8 mouse cellular contexts compared by ENCODE assay signal in the genomic region with DNA sequence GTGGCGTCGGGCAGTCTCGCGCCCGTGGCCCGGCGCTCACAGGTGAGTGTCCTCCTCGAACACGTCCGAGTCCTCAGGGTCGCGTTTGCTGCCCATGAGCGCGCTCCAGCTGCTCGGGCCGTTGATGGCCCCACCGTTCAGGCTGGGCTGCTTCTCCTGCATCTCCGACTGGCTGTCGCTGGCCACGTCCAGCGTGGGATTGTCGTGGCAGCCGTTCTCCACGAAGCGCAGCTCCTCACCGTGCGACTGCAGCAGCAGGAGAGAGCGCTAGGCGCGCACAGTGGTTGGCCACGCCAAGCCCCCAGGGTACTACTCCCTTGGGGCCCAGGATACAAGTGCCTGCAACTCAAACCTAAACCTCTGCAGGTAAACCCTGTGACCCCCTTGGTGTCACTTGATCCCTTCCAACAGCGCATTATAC. TPM values are rescaled to one million over a fixed set of nuclear protein-coding genes. Genes with fewer than 3 reads are reported as not detected.
DNase-seq lines count a peak whose midpoint lies in the region; ATAC-seq and TF ChIP-seq lines count a peak whose summit lies in the region.

No protein-coding gene starts in this region.

- peaks cover 13% of the 10 kb centered on the region; the same call in 1 of the 2 replicates for H3K36me3 ChIP-seq in lung, postnatal 0 days (ENCODE audit: insufficient read depth, low read length)
- peaks cover 32% of the 10 kb centered on the region for H3K36me3 ChIP-seq in forebrain, embryonic 12.5 days (replicated peaks)
- no peaks in the 10 kb centered on the region for H3K36me3 ChIP-seq in myocyte (ENCODE audit: control insufficient read depth, insufficient read depth)

- H3K9ac ChIP-seq in lung, postnatal 0 days (replicated peaks; ENCODE audit: low read depth): peak overlapping the region; percentile 58
- peak overlapping the region; percentile 82 for H3K9ac ChIP-seq in forebrain, embryonic 12.5 days

- no peak for TF ChIP-seq POLR2A in myocyte (IDR thresholded peaks at IDR 0.05; ENCODE audit: insufficient read length, low read depth)

- ATAC-seq in lung, postnatal 0 days: peak; percentile 0; the same call in 1 of the 2 replicates
- ATAC-seq in forebrain, embryonic 12.5 days (ENCODE audit: low FRiP score): no peak; the same call in 1 of the 2 replicates

- peak overlapping the region; percentile 17 for H3ac ChIP-seq in myocyte (ENCODE audit: control insufficient read depth, insufficient read length)

- H3K4me3 ChIP-seq in lung, postnatal 0 days (ENCODE audit: low read depth, low read length): peak overlapping the region; percentile 68
- peak overlapping the region; percentile 69 for H3K4me3 ChIP-seq in forebrain, embryonic 12.5 days (replicated peaks)
- H3K4me3 ChIP-seq in myocyte: peak overlapping the region; percentile 55

- TF ChIP-seq CTCF in lung, postnatal 0 days (IDR thresholded peaks at IDR 0.05): no peak

- H3K79me2 ChIP-seq in myocyte (ENCODE audit: control insufficient read depth, insufficient read depth): no peaks in the 10 kb centered on the region

- H3K27ac ChIP-seq in lung, postnatal 0 days (ENCODE audit: low read length): peak overlapping the region; percentile 97
- peak overlapping the region; percentile 87 for H3K27ac ChIP-seq in forebrain, embryonic 12.5 days

- H3K9me3 ChIP-seq in lung, postnatal 0 days (ENCODE audit: low read length): no peaks in the 10 kb centered on the region
- no peaks in the 10 kb centered on the region for H3K9me3 ChIP-seq in forebrain, embryonic 12.5 days

- peaks cover 11% of the 10 kb centered on the region for H3K4me1 ChIP-seq in lung, postnatal 0 days (ENCODE audit: insufficient read depth, low read depth, low read length)
- H3K4me1 ChIP-seq in forebrain, embryonic 12.5 days: peaks cover 23% of the 10 kb centered on the region

- WGBS in lung, postnatal 0 days: under 1% methylated on average over 29 of the region's 32 CpGs
- under 1% methylated on average over 32 of the region's 32 CpGs for WGBS in forebrain, embryonic 12.5 days

- H3K27me3 ChIP-seq in lung, postnatal 0 days (replicated peaks; ENCODE audit: insufficient read depth, low read length): no peaks in the 10 kb centered on the region
- H3K27me3 ChIP-seq in forebrain, embryonic 12.5 days: 0 out of 2 replicates have a peak, but pooled peaks cover 3% of the 10 kb centered on the region
- H3K27me3 ChIP-seq in myocyte (ENCODE audit: control insufficient read depth, insufficient read depth, insufficient read length): no peaks in the 10 kb centered on the region

- peak; percentile 83 for DNase-seq in cerebellum, adult 11-12 months
- DNase-seq in cerebellum, adult 11 months: no peak
- peak; percentile 32 for DNase-seq in lung, postnatal 0 days (ENCODE audit: low spot score)
- DNase-seq in lung, postnatal 4 days: no peak
- peak; percentile 53 to 73 for DNase-seq in left cerebral cortex, postnatal 14 days (ENCODE audit: low spot score in 2 of 2)
- no peak for DNase-seq in yolk sac, embryonic 10.5 days (ENCODE audit: low spot score)

- intact Hi-C loops in left cerebral cortex, postnatal 14 days (cut with DNase I): no loop called here

- H3K4me2 ChIP-seq in lung, postnatal 0 days (replicated peaks; ENCODE audit: low read depth, low read length): peak overlapping the region; percentile 93
- peak overlapping the region; percentile 86 for H3K4me2 ChIP-seq in forebrain, embryonic 12.5 days
- H3K4me2 ChIP-seq in myocyte (ENCODE audit: low read depth): peak overlapping the region; percentile 88

- no peak for TF ChIP-seq EP300 in lung, postnatal 0 days (IDR thresholded peaks at IDR 0.05)

TF ChIP-seq in myocyte, 11 proteins besides CTCF, POLR2A, EP300 and RAD21:
- TF ChIP-seq MYOD1 (IDR thresholded peaks at IDR 0.05; ENCODE audit: control insufficient read depth in 1 of 3, insufficient read length in 2 of 3, low read depth in 2 of 3) (peak in 1 of 3 experiments; percentile 12), MYOG (IDR thresholded peaks at IDR 0.05; ENCODE audit: control insufficient read depth in 1 of 3, insufficient read depth in 1 of 3, insufficient read length in 2 of 3, low read depth in 2 of 3) (peak in 1 of 3 experiments; percentile 29), CEBPB (IDR thresholded peaks at IDR 0.05; ENCODE audit: insufficient read depth, poor library complexity, severe bottlenecking) (no peak)

RNA-seq across cellular contexts. Expression of a gene that starts 1.0 kb away (rescaled TPM):
- 59.5 and 70.3 TPM in 2 replicates for polyA plus RNA-seq in lung, postnatal 0 days (2015; fragmentation: Nextera tagmentation; extraction: Ambion mirVana)
- 23.0 and 23.5 TPM in 2 replicates for polyA plus RNA-seq in forebrain, embryonic 12.5 days (2016; fragmentation: Nextera tagmentation; extraction: Ambion mirVana)
- total RNA-seq in left cerebral cortex, postnatal 14 days (2021): 10 to 100 TPM; 32.6 to 34.6 TPM
- 23.6 TPM for polyA plus RNA-seq in myocyte (2012; fragmentation: generic; extraction: Trizol)

RNA-seq across cellular contexts. Expression of a gene that starts 32.1 kb away (rescaled TPM):
- 19.1 and 25.2 TPM in 2 replicates for polyA plus RNA-seq in lung, postnatal 0 days (2015; fragmentation: Nextera tagmentation; extraction: Ambion mirVana)
- polyA plus RNA-seq in forebrain, embryonic 12.5 days (2016; fragmentation: Nextera tagmentation; extraction: Ambion mirVana): 248 and 258 TPM in 2 replicates
- 100 to 1,000 TPM; 191 to 243 TPM for total RNA-seq in left cerebral cortex, postnatal 14 days (2021)
- 3.4 TPM for polyA plus RNA-seq in myocyte (2012; fragmentation: generic; extraction: Trizol)

RNA-seq across cellular contexts. Expression of a gene that starts 55.8 kb away (rescaled TPM):
- 14.5 and 15.3 TPM in 2 replicates for polyA plus RNA-seq in lung, postnatal 0 days (2015; fragmentation: Nextera tagmentation; extraction: Ambion mirVana)
- polyA plus RNA-seq in forebrain, embryonic 12.5 days (2016; fragmentation: Nextera tagmentation; extraction: Ambion mirVana): 200 and 211 TPM in 2 replicates
- total RNA-seq in left cerebral cortex, postnatal 14 days (2021): 1 to 10 TPM; 3.6 to 3.8 TPM
- 42.1 TPM for polyA plus RNA-seq in myocyte (2012; fragmentation: generic; extraction: Trizol)

RNA-seq across cellular contexts. Expression of a gene that starts 59.3 kb away (rescaled TPM):
- 72.0 and 78.8 TPM in 2 replicates for polyA plus RNA-seq in lung, postnatal 0 days (2015; fragmentation: Nextera tagmentation; extraction: Ambion mirVana)
- 49.9 and 60.6 TPM in 2 replicates for polyA plus RNA-seq in forebrain, embryonic 12.5 days (2016; fragmentation: Nextera tagmentation; extraction: Ambion mirVana)
- total RNA-seq in left cerebral cortex, postnatal 14 days (2021): 10 to 100 TPM; 39.7 to 45.2 TPM
- polyA plus RNA-seq in myocyte (2012; fragmentation: generic; extraction: Trizol): 27.3 TPM

Comparison
In these comparisons a context has a peak if more than half of its experiments do, and no peak if none do; other contexts are left out.
1. DNase-seq: peak in cerebellum, adult 11-12 months (single experiment), lung, postnatal 0 days (single experiment) and left cerebral cortex, postnatal 14 days (2 of 2); none in cerebellum, adult 11 months (single experiment), lung, postnatal 4 days (0 of 2) and yolk sac, embryonic 10.5 days (single experiment).
2. Peak in every context shown above with its lines, with median percentiles within 50 percentile points of each other: H3K4me2 ChIP-seq and H3K4me3 ChIP-seq.